Mouse (Mus musculus) forebrain, embryonic 10.5 days (tissue): ENCODE results near the gene Cemip. TPM values are rescaled to one million over a fixed set of nuclear protein-coding genes. Genes with fewer than 3 reads are reported as not detected.

ENCODE experiments used
- DNase-seq: peaks from one replicate; pipeline ENCODE4 v3.0.0-alpha.2; 2017; ENCODE audit warnings: low spot score; ENCODE audit errors: extremely low spot score
- H3K27ac ChIP-seq: fragments of 300-500 bp; sonication (generic); 2 replicates; pipeline ENCODE4 v1.5.1; 2016; ENCODE audit warnings: mild to moderate bottlenecking
- H3K27me3 ChIP-seq: fragments of 300-500 bp; sonication (generic); 2 replicates; pipeline ENCODE4 v1.6.1; 2016; ENCODE audit warnings: mild to moderate bottlenecking; ENCODE audit not compliant: poor library complexity, severe bottlenecking
- H3K36me3 ChIP-seq: fragments of 300-500 bp; sonication (generic); replicated peaks from 2 replicates; pipeline ENCODE4 v1.6.1; 2016; ENCODE audit warnings: mild to moderate bottlenecking, moderate library complexity
- H3K4me1 ChIP-seq: fragments of 300-500 bp; sonication (generic); 2 replicates; pipeline ENCODE4 v1.6.1; 2016
- H3K4me3 ChIP-seq: fragments of 300-500 bp; sonication (generic); 2 replicates; pipeline ENCODE4 v1.5.1; 2016; ENCODE audit warnings: mild to moderate bottlenecking, moderate library complexity
- H3K9me3 ChIP-seq: fragments of 300-500 bp; sonication (generic); 2 replicates; pipeline ENCODE4 v1.6.1; 2016; ENCODE audit warnings: mild to moderate bottlenecking, moderate library complexity
- WGBS: fragments of 180-500 bp; shearing (Covaris S2); methylation state at CpG from one replicate; pipeline ENCODE4 v1.1.7; 2016; 5-methylcytosine and 5-hydroxymethylcytosine counted together
- polyA plus RNA-seq: library from polyadenylated mRNA; unstranded; fragments of >200 nt; fragmentation: Nextera tagmentation; extraction: Ambion mirVana; gene quantifications from 2 replicates; pipeline ENCODE4 v1.2.1, GENCODE M21; 2016

The Cemip gene
- polyA plus RNA-seq, 1 experiment from 2014 or later: 0.14 TPM

GRCm38 (mm10) chr7:83975283-83975682 lies 111.0 kb downstream of the Cemip start:
- H3K4me1 ChIP-seq: peaks cover 3% of the 10 kb centered on the region; the same call in 1 of the 2 replicates
- no peak overlapping the region for H3K27ac ChIP-seq
- no peaks in the 10 kb centered on the region for H3K27me3 ChIP-seq
- DNase-seq: no peak
- no peak overlapping the region for H3K4me3 ChIP-seq
- no peaks in the 10 kb centered on the region for H3K9me3 ChIP-seq
- WGBS: 88% methylated on average over 6 of the region's 6 CpGs
- no peaks in the 10 kb centered on the region for H3K36me3 ChIP-seq

GRCm38 (mm10) chr7:83972485-83972884 lies 113.8 kb downstream of the Cemip start:
- H3K4me1 ChIP-seq: peaks cover 3% of the 10 kb centered on the region; the same call in 1 of the 2 replicates
- no peaks in the 10 kb centered on the region for H3K36me3 ChIP-seq
- no peak overlapping the region for H3K4me3 ChIP-seq
- 91% methylated on average over 7 of the region's 7 CpGs for WGBS
- H3K9me3 ChIP-seq: no peaks in the 10 kb centered on the region
- no peaks in the 10 kb centered on the region for H3K27me3 ChIP-seq
- DNase-seq: no peak
- H3K27ac ChIP-seq: no peak overlapping the region

- no peak for DNase-seq
- no peaks in the 10 kb centered on the region for H3K36me3 ChIP-seq
- H3K4me1 ChIP-seq: no peaks in the 10 kb centered on the region
- 86% methylated on average over 5 of the region's 5 CpGs for WGBS
- no peak overlapping the region for H3K27ac ChIP-seq
- no peak overlapping the region for H3K4me3 ChIP-seq
- H3K9me3 ChIP-seq: no peaks in the 10 kb centered on the region
- no peaks in the 10 kb centered on the region for H3K27me3 ChIP-seq
These were observed 120.1 kb downstream of the Cemip start for GRCm38 (mm10) chr7:83966047-83966818.

GRCm38 (mm10) chr7:83965181-83965580 lies 121.1 kb downstream of the Cemip start:
- no peaks in the 10 kb centered on the region for H3K27me3 ChIP-seq
- H3K27ac ChIP-seq: no peak overlapping the region
- no peak for DNase-seq
- H3K4me1 ChIP-seq: no peaks in the 10 kb centered on the region
- H3K36me3 ChIP-seq: no peaks in the 10 kb centered on the region
- H3K4me3 ChIP-seq: no peak overlapping the region
- no peaks in the 10 kb centered on the region for H3K9me3 ChIP-seq

- H3K9me3 ChIP-seq: no peaks in the 10 kb centered on the region
- no peak for DNase-seq
- H3K27ac ChIP-seq: no peak overlapping the region
- no peaks in the 10 kb centered on the region for H3K36me3 ChIP-seq
- WGBS: 92% methylated on average over 9 of the region's 9 CpGs
- no peaks in the 10 kb centered on the region for H3K27me3 ChIP-seq
- H3K4me3 ChIP-seq: no peak overlapping the region
- H3K4me1 ChIP-seq: peaks cover 4% of the 10 kb centered on the region
These were observed 133.8 kb downstream of the Cemip start for GRCm38 (mm10) chr7:83952511-83952910.

GRCm38 (mm10) chr7:83951327-83951726 lies 135.0 kb downstream of the Cemip start:
- Histone ChIP-seq H3K4me3 (no peak overlapping the region), H3K27ac (no peak overlapping the region), H3K9me3 (no peaks in the 10 kb centered on the region), H3K36me3 (no peaks in the 10 kb centered on the region), H3K27me3 (no peaks in the 10 kb centered on the region), H3K4me1 (peaks cover 4% of the 10 kb centered on the region)
- DNase-seq: no peak
- WGBS: 81% methylated on average over 14 of the region's 14 CpGs

GRCm38 (mm10) chr7:83949662-83950061 lies 136.6 kb downstream of the Cemip start:
- no peaks in the 10 kb centered on the region for H3K27me3 ChIP-seq
- 59% methylated on average over 6 of the region's 6 CpGs for WGBS
- H3K9me3 ChIP-seq: no peaks in the 10 kb centered on the region
- no peak overlapping the region for H3K4me3 ChIP-seq
- H3K4me1 ChIP-seq: peaks cover 4% of the 10 kb centered on the region
- no peak overlapping the region for H3K27ac ChIP-seq
- no peak for DNase-seq
- no peaks in the 10 kb centered on the region for H3K36me3 ChIP-seq

GRCm38 (mm10) chr7:83948743-83949142 lies 137.6 kb downstream of the Cemip start:
- WGBS: 88% methylated on average over 7 of the region's 7 CpGs
- Histone ChIP-seq H3K4me3 (no peak overlapping the region), H3K9me3 (no peaks in the 10 kb centered on the region), H3K27me3 (no peaks in the 10 kb centered on the region), H3K27ac (no peak overlapping the region), H3K4me1 (peaks cover 4% of the 10 kb centered on the region), H3K36me3 (no peaks in the 10 kb centered on the region)
- no peak for DNase-seq

- WGBS: 93% methylated on average over 8 of the region's 8 CpGs
- H3K4me1 ChIP-seq: no peaks in the 10 kb centered on the region
- no peak overlapping the region for H3K4me3 ChIP-seq
- H3K27me3 ChIP-seq: no peaks in the 10 kb centered on the region
- H3K9me3 ChIP-seq: no peaks in the 10 kb centered on the region
- DNase-seq: no peak
- H3K27ac ChIP-seq: no peak overlapping the region
- H3K36me3 ChIP-seq: no peaks in the 10 kb centered on the region
These were observed 144.6 kb downstream of the Cemip start for GRCm38 (mm10) chr7:83941701-83942101.

GRCm38 (mm10) chr7:83940136-83940535 lies 146.2 kb downstream of the Cemip start:
- no peak for DNase-seq
- no peaks in the 10 kb centered on the region for H3K9me3 ChIP-seq
- H3K27ac ChIP-seq: no peak overlapping the region
- H3K27me3 ChIP-seq: no peaks in the 10 kb centered on the region
- WGBS: 90% methylated on average over 2 of the region's 2 CpGs
- H3K4me3 ChIP-seq: no peak overlapping the region
- H3K36me3 ChIP-seq: no peaks in the 10 kb centered on the region
- H3K4me1 ChIP-seq: no peaks in the 10 kb centered on the region

- H3K4me3 ChIP-seq: no peak overlapping the region
- no peaks in the 10 kb centered on the region for H3K4me1 ChIP-seq
- no peaks in the 10 kb centered on the region for H3K9me3 ChIP-seq
- H3K27ac ChIP-seq: no peak overlapping the region
- H3K27me3 ChIP-seq: no peaks in the 10 kb centered on the region
- WGBS: 68% methylated on average over 3 of the region's 3 CpGs
- H3K36me3 ChIP-seq: no peaks in the 10 kb centered on the region
- no peak for DNase-seq
These were observed 147.1 kb downstream of the Cemip start for GRCm38 (mm10) chr7:83939017-83939721.

- H3K9me3 ChIP-seq: no peaks in the 10 kb centered on the region
- no peaks in the 10 kb centered on the region for H3K4me1 ChIP-seq
- H3K36me3 ChIP-seq: no peaks in the 10 kb centered on the region
- no peak for DNase-seq
- no peak overlapping the region for H3K27ac ChIP-seq
- 54% methylated on average over 3 of the region's 3 CpGs for WGBS
- H3K27me3 ChIP-seq: no peaks in the 10 kb centered on the region
- H3K4me3 ChIP-seq: no peak overlapping the region
These were observed 164.7 kb downstream of the Cemip start for GRCm38 (mm10) chr7:83921637-83922036.

GRCm38 (mm10) chr7:83920241-83920640 lies 166.1 kb downstream of the Cemip start:
- Histone ChIP-seq H3K36me3 (no peaks in the 10 kb centered on the region), H3K27me3 (no peaks in the 10 kb centered on the region), H3K9me3 (no peaks in the 10 kb centered on the region), H3K4me3 (no peak overlapping the region), H3K4me1 (no peaks in the 10 kb centered on the region), H3K27ac (no peak overlapping the region)
- DNase-seq: no peak
- 88% methylated on average over 4 of the region's 4 CpGs for WGBS
